Mouse (Mus musculus) hindbrain, postnatal 0 days (tissue): ENCODE measurements at regions not wholly inside any gene's neighbourhood (a gene's known extent, or its start where the extent isn't known, plus 50 kb on each side); places are given as distances from the start of the nearest gene placed in this dataset.
A peak's percentile ranks its signal among the peaks of the same experiment; 100 is the strongest.

Experiments used
- ATAC-seq: fragments of 200-750 bp; cut with Nextera tagmentation; 2 replicates; pipeline ENCODE4 v1.8.0; 2017; ENCODE audit warnings: mild to moderate bottlenecking, moderate TSS enrichment, moderate library complexity
- DNase-seq: peaks from one replicate; pipeline ENCODE4 v3.0.0-alpha.2; 2015; ENCODE audit warnings: low spot score
- H3K27ac ChIP-seq: fragments of 300-500 bp; sonication (generic); 2 replicates; pipeline ENCODE4 v1.5.1; 2014; ENCODE audit warnings: mild to moderate bottlenecking
- H3K27me3 ChIP-seq: fragments of 300-500 bp; sonication (generic); 2 replicates; pipeline ENCODE4 v1.6.1; 2014; ENCODE audit warnings: low read length, mixed read lengths; ENCODE audit not compliant: insufficient read depth
- H3K36me3 ChIP-seq: fragments of 300-500 bp; sonication (generic); 2 replicates; pipeline ENCODE4 v1.6.1; 2014; ENCODE audit warnings: low read length, mixed read lengths; ENCODE audit not compliant: insufficient read depth
- H3K4me1 ChIP-seq: fragments of 300-500 bp; sonication (generic); 2 replicates; pipeline ENCODE4 v1.6.1; 2014; ENCODE audit warnings: antibody characterized with exemption, low read length, mixed read lengths; ENCODE audit not compliant: insufficient read depth
- H3K4me2 ChIP-seq: fragments of 300-500 bp; sonication (generic); 2 replicates; pipeline ENCODE4 v1.6.1; 2014; ENCODE audit warnings: low read depth, mild to moderate bottlenecking, low read length, moderate library complexity, mixed read lengths
- H3K4me3 ChIP-seq: fragments of 300-500 bp; sonication (generic); 2 replicates; pipeline ENCODE4 v1.5.1; 2014; ENCODE audit warnings: low read length
- H3K9ac ChIP-seq: fragments of 300-500 bp; sonication (generic); replicated peaks from 2 replicates; pipeline ENCODE4 v1.6.1; 2014; ENCODE audit warnings: mild to moderate bottlenecking, low read length, moderate library complexity, mixed read lengths
- H3K9me3 ChIP-seq: fragments of 300-500 bp; sonication (generic); 2 replicates; pipeline ENCODE4 v1.6.1; 2016; ENCODE audit warnings: low read length, mixed read lengths
- CTCF ChIP-seq: IDR thresholded peaks from 2 replicates; pipeline ENCODE4 v1.5.1; 2016; ENCODE audit warnings: antibody characterized with exemption, control low read depth, low read depth
- WGBS: fragments of 180-500 bp; shearing (Covaris S2); extraction: QIAGEN DNeasy Blood & Tissue Kit; methylation state at CpG from one replicate; pipeline ENCODE4 v1.1.7; 2014; 5-methylcytosine and 5-hydroxymethylcytosine counted together

- DNase-seq (no peak), ATAC-seq (no peak)
- Histone ChIP-seq H3K9me3 (0 out of 2 replicates have a peak, but pooled peaks cover 2% of the 10 kb centered on the region), H3K4me3 (no peak overlapping the region), H3K27me3 (no peaks in the 10 kb centered on the region), H3K4me1 (peaks cover 19% of the 10 kb centered on the region), H3K9ac (no peak overlapping the region), H3K27ac (no peak overlapping the region), H3K4me2 (no peak overlapping the region), H3K36me3 (no peaks in the 10 kb centered on the region)
- peak; percentile 59 for TF ChIP-seq CTCF
- 95% methylated on average over 5 of the region's 5 CpGs for WGBS
Observed at GRCm38 (mm10) chr4:148352690-148353089, 64.9 kb upstream of the Disp3 start.

DNA sequence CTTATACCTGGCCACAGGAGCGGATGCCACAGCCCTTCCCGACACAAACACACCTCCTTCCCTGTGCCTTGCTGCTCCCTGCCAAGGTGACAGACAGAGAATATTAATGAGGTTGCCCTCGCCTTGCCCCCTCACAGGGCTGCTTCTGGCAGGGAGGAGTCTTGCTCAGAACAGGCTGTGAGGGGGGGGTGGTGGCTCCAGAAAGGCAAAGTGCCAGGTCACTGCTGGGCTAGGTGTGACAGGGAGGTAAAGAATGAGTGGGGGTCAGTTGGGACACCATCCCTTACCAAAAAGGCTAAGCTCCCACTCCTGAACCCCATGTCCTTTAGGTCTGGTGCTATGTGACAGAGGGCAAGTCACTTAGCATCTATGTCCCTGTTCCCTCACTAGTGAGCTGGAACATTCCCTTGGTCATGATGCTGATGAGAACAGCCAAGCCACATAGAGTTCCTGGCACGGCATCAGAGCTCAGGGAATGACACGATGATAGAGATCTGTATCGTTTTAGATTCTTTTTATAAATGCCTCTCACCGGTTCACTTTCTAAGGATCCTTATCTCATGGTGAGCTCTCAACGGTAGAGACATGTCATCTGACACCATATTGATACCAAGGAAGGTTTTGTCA lies 53.9 kb upstream of the Disp3 start:
- ATAC-seq (no peak), DNase-seq (no peak)
- H3K4me1 ChIP-seq: no peaks in the 10 kb centered on the region
- H3K36me3 ChIP-seq: no peaks in the 10 kb centered on the region
- H3K27me3 ChIP-seq: no peaks in the 10 kb centered on the region
- no peak overlapping the region for H3K9ac ChIP-seq
- H3K27ac ChIP-seq: no peak overlapping the region
- H3K9me3 ChIP-seq: no peaks in the 10 kb centered on the region
- H3K4me2 ChIP-seq: no peak overlapping the region
- 66% methylated on average over 8 of the region's 8 CpGs for WGBS
- H3K4me3 ChIP-seq: no peak overlapping the region
- no peak for TF ChIP-seq CTCF

DNA sequence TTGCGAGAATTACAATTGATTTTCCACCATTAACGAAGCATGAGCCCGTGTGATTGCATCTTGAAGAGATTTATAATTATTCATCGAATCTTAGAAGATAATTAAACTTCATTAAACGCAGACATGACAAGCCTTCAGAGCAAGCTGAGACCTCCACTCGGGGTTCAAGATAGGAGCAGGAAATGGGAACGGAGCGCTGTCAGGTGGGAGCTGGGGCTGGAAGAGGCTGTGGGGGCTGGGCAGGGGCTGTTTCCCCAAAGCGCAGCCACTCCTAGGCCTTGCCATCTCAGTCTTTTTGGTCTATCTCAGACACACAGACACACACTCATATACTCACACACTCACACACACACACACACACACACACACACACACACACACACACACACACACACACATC lies 52.6 kb upstream of the Disp3 start:
- no peaks in the 10 kb centered on the region for H3K27me3 ChIP-seq
- 62% methylated on average over 9 of the region's 9 CpGs for WGBS
- H3K27ac ChIP-seq: no peak overlapping the region
- H3K4me2 ChIP-seq: no peak overlapping the region
- H3K4me3 ChIP-seq: no peak overlapping the region
- no peak for TF ChIP-seq CTCF
- ATAC-seq (no peak), DNase-seq (no peak)
- H3K4me1 ChIP-seq: no peaks in the 10 kb centered on the region
- no peaks in the 10 kb centered on the region for H3K36me3 ChIP-seq
- H3K9me3 ChIP-seq: no peaks in the 10 kb centered on the region
- no peak overlapping the region for H3K9ac ChIP-seq

- ATAC-seq: no peak
- TF ChIP-seq CTCF: peak; percentile 80
- H3K4me3 ChIP-seq: no peak overlapping the region
- no peaks in the 10 kb centered on the region for H3K9me3 ChIP-seq
- H3K36me3 ChIP-seq: no peaks in the 10 kb centered on the region
- no peaks in the 10 kb centered on the region for H3K27me3 ChIP-seq
- DNase-seq: peak; percentile 69
- no peak overlapping the region for H3K9ac ChIP-seq
- H3K4me1 ChIP-seq: no peaks in the 10 kb centered on the region
- no peak overlapping the region for H3K4me2 ChIP-seq
- no peak overlapping the region for H3K27ac ChIP-seq
- 46% methylated on average over 13 of the region's 13 CpGs for WGBS
Observed at GRCm38 (mm10) chr4:148337890-148338880, 50.4 kb upstream of the Disp3 start.
